Mouse (Mus musculus) forebrain, embryonic 12.5 days (tissue): ENCODE data around the gene Lpo. TPM values are rescaled to one million over a fixed set of nuclear protein-coding genes. Genes with fewer than 3 reads are reported as not detected.

Source experiments
- ATAC-seq: fragments of 200-750 bp; cut with Nextera tagmentation; 2 replicates; pipeline ENCODE4 v1.8.0; 2017; ENCODE audit warnings: moderate TSS enrichment; ENCODE audit not compliant: low FRiP score
- H3K27ac ChIP-seq: fragments of 300-500 bp; sonication (generic); 2 replicates; pipeline ENCODE4 v1.5.1; 2016; ENCODE audit warnings: mild to moderate bottlenecking
- H3K27me3 ChIP-seq: fragments of 300-500 bp; sonication (generic); 2 replicates; pipeline ENCODE4 v1.6.1; 2016; ENCODE audit warnings: mild to moderate bottlenecking
- H3K36me3 ChIP-seq: fragments of 300-500 bp; sonication (generic); replicated peaks from 2 replicates; pipeline ENCODE4 v1.6.1; 2016; ENCODE audit warnings: mild to moderate bottlenecking
- H3K4me1 ChIP-seq: fragments of 300-500 bp; sonication (generic); 2 replicates; pipeline ENCODE4 v1.6.1; 2016
- H3K4me2 ChIP-seq: fragments of 300-500 bp; sonication (generic); 2 replicates; pipeline ENCODE4 v1.6.1; 2016; ENCODE audit warnings: mild to moderate bottlenecking, moderate library complexity
- H3K4me3 ChIP-seq: fragments of 300-500 bp; sonication (generic); replicated peaks from 2 replicates; pipeline ENCODE4 v1.5.1; 2016; ENCODE audit warnings: mild to moderate bottlenecking
- H3K9ac ChIP-seq: fragments of 300-500 bp; sonication (generic); 2 replicates; pipeline ENCODE4 v1.6.1; 2016; ENCODE audit warnings: mild to moderate bottlenecking
- H3K9me3 ChIP-seq: fragments of 300-500 bp; sonication (generic); 2 replicates; pipeline ENCODE4 v1.6.1; 2016
- WGBS: fragments of 180-500 bp; shearing (Covaris S2); methylation state at CpG from one replicate; pipeline ENCODE4 v1.1.7; 2016; 5-methylcytosine and 5-hydroxymethylcytosine counted together
- polyA plus RNA-seq: library from polyadenylated mRNA; unstranded; fragments of >200 nt; fragmentation: Nextera tagmentation; extraction: Ambion mirVana; gene quantifications from 2 replicates; pipeline ENCODE4 v1.2.1, GENCODE M21; 2016

The Lpo gene
- polyA plus RNA-seq, 1 experiment from 2014 or later = 0.33 TPM

GRCm38 (mm10) chr11:87846968-87847600, 19.0 kb upstream of the Lpo start:
- Histone ChIP-seq H3K27me3 (peaks cover 2% of the 10 kb centered on the region; the same call in 1 of the 2 replicates), H3K27ac (no peak overlapping the region), H3K4me3 (no peak overlapping the region), H3K9me3 (no peaks in the 10 kb centered on the region), H3K4me2 (no peak overlapping the region), H3K36me3 (no peaks in the 10 kb centered on the region), H3K4me1 (no peaks in the 10 kb centered on the region), H3K9ac (no peak overlapping the region)
- WGBS = 89% methylated on average over 12 of the region's 12 CpGs
- no peak for ATAC-seq

- ATAC-seq = no peak
- Histone ChIP-seq H3K27me3 (peaks cover 6% of the 10 kb centered on the region; the same call in 1 of the 2 replicates), H3K9me3 (no peaks in the 10 kb centered on the region), H3K4me1 (no peaks in the 10 kb centered on the region), H3K4me2 (no peak overlapping the region), H3K9ac (no peak overlapping the region), H3K4me3 (no peak overlapping the region), H3K27ac (no peak overlapping the region), H3K36me3 (no peaks in the 10 kb centered on the region)
- 93% methylated on average over 3 of the region's 3 CpGs for WGBS
Observed at GRCm38 (mm10) chr11:87841436-87841835, 13.3 kb upstream of the Lpo start.

- ATAC-seq = no peak
- WGBS = 83% methylated on average over 8 of the region's 8 CpGs
- no peaks in the 10 kb centered on the region for H3K9me3 ChIP-seq
- H3K27me3 ChIP-seq = peaks cover 6% of the 10 kb centered on the region; the same call in 1 of the 2 replicates
- H3K36me3 ChIP-seq = no peaks in the 10 kb centered on the region
- H3K4me2 ChIP-seq = no peak overlapping the region
- no peaks in the 10 kb centered on the region for H3K4me1 ChIP-seq
- no peak overlapping the region for H3K4me3 ChIP-seq
- H3K9ac ChIP-seq = no peak overlapping the region
- H3K27ac ChIP-seq = no peak overlapping the region
Observed at GRCm38 (mm10) chr11:87840676-87841075, 12.6 kb upstream of the Lpo start.

- Histone ChIP-seq H3K27me3 (0 out of 2 replicates have a peak, but pooled peaks cover 7% of the 10 kb centered on the region), H3K4me3 (no peak overlapping the region), H3K36me3 (no peaks in the 10 kb centered on the region), H3K27ac (no peak overlapping the region), H3K9ac (no peak overlapping the region), H3K4me1 (peaks cover 5% of the 10 kb centered on the region; the same call in 1 of the 2 replicates), H3K9me3 (no peaks in the 10 kb centered on the region), H3K4me2 (no peak overlapping the region)
- WGBS = 49% methylated on average over 5 of the region's 5 CpGs
- no peak for ATAC-seq
Observed at GRCm38 (mm10) chr11:87821502-87821901, 6.6 kb downstream of the Lpo start.

GRCm38 (mm10) chr11:87817443-87817773, 10.7 kb downstream of the Lpo start:
- Histone ChIP-seq H3K36me3 (no peaks in the 10 kb centered on the region), H3K9ac (peak overlapping the region; percentile 55), H3K27ac (no peak overlapping the region), H3K4me2 (peak overlapping the region; percentile 63), H3K27me3 (peaks cover 12% of the 10 kb centered on the region; the same call in 1 of the 2 replicates), H3K4me3 (peak overlapping the region; percentile 39), H3K4me1 (peaks cover 5% of the 10 kb centered on the region; the same call in 1 of the 2 replicates), H3K9me3 (no peaks in the 10 kb centered on the region)
- ATAC-seq = peak; percentile 17; the same call in 1 of the 2 replicates
- 34% methylated on average over 4 of the region's 4 CpGs for WGBS

- peak overlapping the region; percentile 63 for H3K4me2 ChIP-seq
- peaks cover 12% of the 10 kb centered on the region; the same call in 1 of the 2 replicates for H3K27me3 ChIP-seq
- WGBS = 4% methylated on average over 31 of the region's 31 CpGs
- peak; percentile 82 for ATAC-seq
- no peaks in the 10 kb centered on the region for H3K36me3 ChIP-seq
- H3K4me3 ChIP-seq = peak overlapping the region; percentile 39
- peaks cover 5% of the 10 kb centered on the region; the same call in 1 of the 2 replicates for H3K4me1 ChIP-seq
- H3K9me3 ChIP-seq = no peaks in the 10 kb centered on the region
- peak overlapping the region; percentile 55 for H3K9ac ChIP-seq
- H3K27ac ChIP-seq = peak overlapping the region; percentile 31
Observed at GRCm38 (mm10) chr11:87816707-87817442, 11.2 kb downstream of the Lpo start.

- H3K27ac ChIP-seq = no peak overlapping the region
- no peak overlapping the region for H3K4me3 ChIP-seq
- H3K9me3 ChIP-seq = no peaks in the 10 kb centered on the region
- H3K36me3 ChIP-seq = no peaks in the 10 kb centered on the region
- no peak overlapping the region for H3K9ac ChIP-seq
- 70% methylated on average over 8 of the region's 8 CpGs for WGBS
- H3K4me2 ChIP-seq = no peak overlapping the region
- ATAC-seq = no peak
- H3K27me3 ChIP-seq = peaks cover 12% of the 10 kb centered on the region; the same call in 1 of the 2 replicates
- peaks cover 10% of the 10 kb centered on the region for H3K4me1 ChIP-seq
Observed at GRCm38 (mm10) chr11:87814831-87815230, 13.3 kb downstream of the Lpo start.

- no peaks in the 10 kb centered on the region for H3K9me3 ChIP-seq
- ATAC-seq = no peak
- H3K4me1 ChIP-seq = peaks cover 5% of the 10 kb centered on the region
- 62% methylated on average over 4 of the region's 4 CpGs for WGBS
- no peak overlapping the region for H3K4me2 ChIP-seq
- no peaks in the 10 kb centered on the region for H3K36me3 ChIP-seq
- no peak overlapping the region for H3K4me3 ChIP-seq
- no peak overlapping the region for H3K9ac ChIP-seq
- H3K27ac ChIP-seq = no peak overlapping the region
- H3K27me3 ChIP-seq = peaks cover 5% of the 10 kb centered on the region; the same call in 1 of the 2 replicates
Observed at GRCm38 (mm10) chr11:87811396-87811795, 16.7 kb downstream of the Lpo start.

- no peak for ATAC-seq
- Histone ChIP-seq H3K4me1 (peaks cover 5% of the 10 kb centered on the region), H3K9ac (no peak overlapping the region)
Observed at GRCm38 (mm10) chr11:87808236-87808635, 19.9 kb downstream of the Lpo start.

GRCm38 (mm10) chr11:87807433-87807832, 20.7 kb downstream of the Lpo start:
- no peak overlapping the region for H3K4me2 ChIP-seq
- H3K9me3 ChIP-seq = no peaks in the 10 kb centered on the region
- H3K27ac ChIP-seq = no peak overlapping the region
- no peak for ATAC-seq
- H3K4me1 ChIP-seq = peaks cover 5% of the 10 kb centered on the region
- H3K9ac ChIP-seq = no peak overlapping the region
- WGBS = 88% methylated on average over 6 of the region's 6 CpGs
- no peaks in the 10 kb centered on the region for H3K27me3 ChIP-seq
- no peaks in the 10 kb centered on the region for H3K36me3 ChIP-seq
- no peak overlapping the region for H3K4me3 ChIP-seq

More at GRCm38 (mm10) chr11:87808236-87808635, 19.9 kb downstream of the Lpo start:
- no peaks in the 10 kb centered on the region for H3K9me3 ChIP-seq
- no peak overlapping the region for H3K4me2 ChIP-seq
- H3K27ac ChIP-seq = no peak overlapping the region
- 83% methylated on average over 7 of the region's 7 CpGs for WGBS
- no peak overlapping the region for H3K4me3 ChIP-seq
- H3K27me3 ChIP-seq = no peaks in the 10 kb centered on the region
- H3K36me3 ChIP-seq = no peaks in the 10 kb centered on the region

GRCm38 (mm10) chr11:87805448-87805847, 22.6 kb downstream of the Lpo start:
- Histone ChIP-seq H3K9me3 (no peaks in the 10 kb centered on the region), H3K4me3 (no peak overlapping the region), H3K4me1 (no peaks in the 10 kb centered on the region), H3K27me3 (0 out of 2 replicates have a peak, but pooled peaks cover 2% of the 10 kb centered on the region), H3K27ac (no peak overlapping the region), H3K36me3 (no peaks in the 10 kb centered on the region), H3K4me2 (no peak overlapping the region), H3K9ac (no peak overlapping the region)
- 56% methylated on average over 1 of the region's 1 CpGs for WGBS
- ATAC-seq = no peak

- Histone ChIP-seq H3K9me3 (no peaks in the 10 kb centered on the region), H3K9ac (no peak overlapping the region), H3K4me3 (no peak overlapping the region), H3K36me3 (no peaks in the 10 kb centered on the region), H3K27ac (no peak overlapping the region), H3K4me2 (no peak overlapping the region), H3K4me1 (no peaks in the 10 kb centered on the region), H3K27me3 (peaks cover 2% of the 10 kb centered on the region; the same call in 1 of the 2 replicates)
- WGBS = 40% methylated on average over 14 of the region's 14 CpGs
- ATAC-seq = no peak
Observed at GRCm38 (mm10) chr11:87802621-87803020, 25.5 kb downstream of the Lpo start.
